Mouse (Mus musculus) cerebellum, adult 2 months (tissue): ENCODE data around the gene Acbd4. TPM values are rescaled to one million over a fixed set of nuclear protein-coding genes. Genes with fewer than 3 reads are reported as not detected.
A peak's percentile ranks its signal among the peaks of the same experiment; 100 is the strongest.

Source experiments
- DNase-seq, 2 experiments: peaks; one replicate each; pipeline ENCODE4 v3.0.0; 2021
- H3K27ac ChIP-seq: fragments of 200-500 bp; 2 replicates; pipeline ENCODE4 v1.5.1; 2012; ENCODE audit warnings: low read length, control low read depth, inconsistent platforms; ENCODE audit not compliant: insufficient read depth
- H3K27me3 ChIP-seq: fragments of 200-500 bp; 2 replicates; pipeline ENCODE4 v1.6.1; 2012; ENCODE audit warnings: inconsistent platforms, mild to moderate bottlenecking, low read length, moderate library complexity; ENCODE audit not compliant: control insufficient read depth, insufficient read depth
- H3K4me1 ChIP-seq: fragments of 200-500 bp; 2 replicates; pipeline ENCODE4 v1.6.1; 2011; ENCODE audit warnings: low read length; ENCODE audit not compliant: control insufficient read depth, insufficient read depth
- H3K4me3 ChIP-seq: fragments of 200-500 bp; replicated peaks from 2 replicates; pipeline ENCODE3; 2011; ENCODE audit warnings: mild to moderate bottlenecking, low read depth, low read length, control low read depth; ENCODE audit not compliant: insufficient read depth
- CTCF ChIP-seq: fragments of 200-500 bp; IDR thresholded peaks from 2 replicates; pipeline ENCODE4 v1.5.1; 2011; ENCODE audit warnings: low read depth, mild to moderate bottlenecking, control low read depth, low read length, moderate library complexity, borderline replicate concordance; ENCODE audit not compliant: insufficient read depth
- POLR2A ChIP-seq: fragments of 200-500 bp; IDR thresholded peaks from 2 replicates; pipeline ENCODE4 v1.6.1; 2011; ENCODE audit warnings: low read length, control low read depth, borderline replicate concordance; ENCODE audit not compliant: insufficient read depth
- WGBS: fragments of 180-500 bp; shearing (Covaris S2); methylation state at CpG from one replicate; pipeline ENCODE4 v1.1.7; 2018; 5-methylcytosine and 5-hydroxymethylcytosine counted together
- polyA plus RNA-seq: library from polyadenylated mRNA; depleted of rRNA; stranded (reverse); fragments of >200 nt; gene quantifications from 2 replicates; pipeline ENCODE4 v1.2.3, GENCODE M21; 2012

The Acbd4 gene
- polyA plus RNA-seq, 1 experiment, result 61.5 TPM

DNA sequence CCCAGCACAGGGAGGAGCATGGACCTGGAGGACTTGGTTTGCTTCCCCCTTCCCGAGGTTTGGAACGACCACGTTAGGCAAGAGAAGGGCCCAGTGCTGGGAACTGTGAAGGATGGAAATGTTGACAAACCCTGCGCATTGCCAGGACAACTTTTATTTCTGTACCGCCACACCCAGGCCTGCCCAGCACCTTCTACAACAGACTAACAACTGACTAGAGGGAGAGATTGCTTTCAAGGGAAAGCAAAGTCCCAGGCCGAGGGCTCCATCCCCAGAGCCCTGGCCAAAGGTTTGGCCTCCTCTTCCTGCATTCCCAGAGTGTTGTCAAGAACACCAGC is 39.2 kb downstream of the Acbd4 start:
- 49% methylated on average over 6 of the region's 6 CpGs for WGBS
- peaks cover 13% of the 10 kb centered on the region for H3K4me1 ChIP-seq
- H3K27me3 ChIP-seq, result no peaks in the 10 kb centered on the region
- H3K4me3 ChIP-seq, result no peak overlapping the region
- no peak for DNase-seq
- peak overlapping the region; percentile 95 for H3K27ac ChIP-seq
- no peak for TF ChIP-seq POLR2A
- no peak for TF ChIP-seq CTCF

DNA sequence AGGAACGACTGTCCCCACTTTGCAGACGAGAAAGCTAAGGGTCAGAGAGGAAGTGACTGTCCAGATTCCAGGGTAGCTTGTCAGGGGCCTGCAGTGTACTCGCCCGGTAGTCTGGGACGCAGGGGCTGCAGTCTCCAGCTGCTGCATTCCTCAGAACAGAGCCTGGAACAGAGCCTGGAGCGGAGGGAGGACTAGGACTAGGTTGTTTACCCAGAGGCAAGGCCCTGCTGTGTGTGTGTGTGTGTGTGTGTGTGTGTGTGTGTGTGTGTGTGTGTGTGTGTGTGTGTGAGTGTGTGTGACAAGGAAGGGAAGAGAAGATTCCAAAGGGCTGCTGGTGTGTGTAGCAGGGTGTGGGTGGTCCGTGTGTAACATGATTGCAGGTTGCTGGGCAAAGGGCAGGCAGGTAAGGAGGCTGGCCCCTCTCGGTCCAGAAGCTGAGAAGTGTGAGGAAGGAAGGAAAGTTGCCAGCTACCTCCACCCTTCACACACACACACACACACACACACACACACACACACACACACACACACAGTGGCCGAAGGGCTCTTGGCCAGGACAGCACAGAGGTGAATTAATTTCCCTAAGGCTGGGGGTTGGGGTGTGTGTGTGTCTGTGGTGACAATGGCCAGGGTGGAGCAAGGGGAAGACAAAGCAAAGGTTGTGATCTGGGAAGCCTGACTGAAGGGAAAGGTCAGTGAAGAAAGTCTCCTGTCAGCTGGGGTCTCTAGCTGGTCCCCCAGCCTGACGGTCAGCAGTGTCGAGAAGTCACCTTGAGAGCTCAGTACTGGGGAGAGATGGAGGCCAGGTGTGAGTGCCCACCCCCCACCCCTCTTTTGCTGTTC is 39.8 kb downstream of the Acbd4 start:
- 33% methylated on average over 11 of the region's 11 CpGs for WGBS
- TF ChIP-seq CTCF (no peak), POLR2A (no peak)
- Histone ChIP-seq H3K4me3 (peak overlapping the region; percentile 3), H3K4me1 (peaks cover 13% of the 10 kb centered on the region), H3K27ac (peak overlapping the region; percentile 95), H3K27me3 (no peaks in the 10 kb centered on the region)
- DNase-seq, result peak in 1 of 2 experiments; percentile 41

DNA sequence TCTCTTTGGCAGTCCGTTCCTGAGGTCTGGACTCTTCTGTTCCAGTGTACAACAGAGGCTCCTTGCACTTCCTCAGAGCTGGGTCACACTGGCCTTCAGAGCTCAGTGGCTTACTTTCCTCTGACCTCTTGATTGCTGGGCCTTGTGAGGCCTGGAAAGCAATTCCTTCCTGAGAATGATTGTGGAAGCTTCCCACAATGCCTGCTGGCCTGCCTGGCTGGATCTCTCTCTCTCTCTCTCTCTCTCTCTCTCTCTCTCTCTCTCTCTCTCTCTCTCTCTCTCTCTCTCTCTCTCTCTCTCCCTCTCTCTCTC is 40.4 kb downstream of the Acbd4 start:
- Histone ChIP-seq H3K4me3 (peak overlapping the region; percentile 3), H3K4me1 (peaks cover 13% of the 10 kb centered on the region), H3K27me3 (no peaks in the 10 kb centered on the region), H3K27ac (peak overlapping the region; percentile 95)
- 33% methylated on average over 1 of the region's 1 CpGs for WGBS
- TF ChIP-seq POLR2A, result no peak
- TF ChIP-seq CTCF, result no peak
- DNase-seq, result peak in 1 of 2 experiments; percentile 46

DNA sequence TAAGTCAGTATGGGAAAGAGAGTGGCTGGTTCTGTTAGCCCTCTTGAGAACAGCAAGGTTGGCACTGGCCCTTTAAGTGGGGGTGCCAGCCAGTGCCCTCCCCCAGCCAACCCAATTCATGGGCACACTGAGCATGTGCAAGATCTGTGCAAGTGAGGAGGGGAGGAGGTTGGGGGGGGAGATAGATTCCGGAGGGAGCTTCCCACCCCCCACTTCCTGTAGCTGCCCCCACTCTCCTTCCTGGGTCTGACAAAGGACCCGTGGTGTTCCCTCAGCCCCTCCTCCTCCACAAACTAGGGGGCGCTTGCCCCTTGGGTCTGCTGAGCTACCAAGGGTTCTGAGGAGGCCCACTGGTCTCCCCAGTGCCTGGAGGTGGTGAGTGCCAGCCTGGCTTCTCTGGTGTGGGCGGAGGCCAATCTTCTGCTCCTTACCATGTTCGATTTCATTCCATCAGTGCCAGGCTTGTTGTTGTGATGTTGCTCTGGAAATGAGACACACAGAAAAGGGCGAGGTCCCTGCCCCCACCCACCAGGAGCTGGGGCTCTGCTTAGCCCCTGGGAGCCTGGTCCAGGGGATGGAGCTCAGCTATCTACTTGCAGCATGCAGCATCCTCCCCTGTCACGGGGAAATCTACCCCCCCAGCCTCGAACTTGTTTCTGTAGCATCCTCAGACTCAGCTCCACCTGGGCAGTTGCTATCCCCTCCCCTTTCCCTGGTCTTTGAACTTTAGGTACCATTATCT is 41.1 kb downstream of the Acbd4 start:
- 1% methylated on average over 8 of the region's 8 CpGs for WGBS
- Histone ChIP-seq H3K4me3 (peak overlapping the region; percentile 76), H3K27me3 (no peaks in the 10 kb centered on the region), H3K4me1 (peaks cover 13% of the 10 kb centered on the region), H3K27ac (peak overlapping the region; percentile 95)
- TF ChIP-seq CTCF, result 0 out of 2 replicates have a peak, but pooled peaks have one; percentile 0
- TF ChIP-seq POLR2A, result peak; percentile 56; the same call in 1 of the 2 replicates
- DNase-seq, result peak; percentile 87 to 92

DNA sequence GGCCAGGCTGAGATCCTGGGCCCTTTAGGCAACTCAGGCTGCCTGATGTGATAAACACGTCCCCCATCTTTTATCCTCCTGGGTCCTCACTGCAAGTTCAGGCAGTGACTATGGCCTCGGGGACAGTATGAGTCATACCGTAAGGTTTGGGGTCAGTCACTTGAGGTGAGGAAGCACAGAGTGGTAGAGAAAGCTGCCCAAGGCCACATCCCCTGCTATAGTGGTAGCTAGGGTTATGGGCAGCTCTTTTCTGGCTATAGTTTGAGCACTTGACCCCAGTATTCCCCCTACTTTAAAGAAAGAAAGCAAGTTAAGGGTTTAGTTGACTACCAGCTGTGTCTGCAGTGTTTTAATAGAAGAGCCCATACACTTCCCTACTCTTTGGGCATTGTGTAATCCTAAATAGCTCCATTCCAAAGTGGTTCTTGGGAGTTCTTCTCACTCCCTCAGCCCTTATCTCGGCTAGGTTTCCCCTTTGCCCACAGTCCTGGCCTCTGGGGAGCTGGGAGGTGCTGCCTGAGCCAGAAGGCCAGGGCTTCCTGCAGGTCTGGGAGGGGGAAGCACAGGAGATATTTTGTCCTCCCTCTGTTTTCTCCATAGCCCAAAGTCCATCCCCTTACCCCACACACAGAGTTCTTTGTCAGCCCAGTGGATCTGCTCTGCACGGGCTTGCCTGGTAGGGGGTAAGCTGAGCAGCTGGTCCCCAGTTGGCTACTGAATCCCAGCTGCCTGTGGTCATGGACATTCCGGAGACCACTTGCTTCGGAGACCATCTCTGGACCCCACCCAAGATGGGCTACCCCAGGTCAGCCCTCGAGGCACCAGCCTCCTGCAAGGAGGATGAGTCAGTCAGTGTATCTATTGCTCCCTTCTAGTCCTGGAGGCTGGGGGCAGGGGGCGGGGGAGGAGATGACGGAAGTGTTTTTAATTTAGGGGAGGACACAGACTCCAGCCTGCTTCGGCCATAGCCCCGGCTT is 43.1 kb downstream of the Acbd4 start:
- DNase-seq, result no peak
- H3K4me3 ChIP-seq, result no peak overlapping the region
- no peak overlapping the region for H3K27ac ChIP-seq
- WGBS, result 43% methylated on average over 12 of the region's 12 CpGs
- H3K4me1 ChIP-seq, result peaks cover 13% of the 10 kb centered on the region
- no peaks in the 10 kb centered on the region for H3K27me3 ChIP-seq
- TF ChIP-seq CTCF (no peak), POLR2A (no peak)

DNA sequence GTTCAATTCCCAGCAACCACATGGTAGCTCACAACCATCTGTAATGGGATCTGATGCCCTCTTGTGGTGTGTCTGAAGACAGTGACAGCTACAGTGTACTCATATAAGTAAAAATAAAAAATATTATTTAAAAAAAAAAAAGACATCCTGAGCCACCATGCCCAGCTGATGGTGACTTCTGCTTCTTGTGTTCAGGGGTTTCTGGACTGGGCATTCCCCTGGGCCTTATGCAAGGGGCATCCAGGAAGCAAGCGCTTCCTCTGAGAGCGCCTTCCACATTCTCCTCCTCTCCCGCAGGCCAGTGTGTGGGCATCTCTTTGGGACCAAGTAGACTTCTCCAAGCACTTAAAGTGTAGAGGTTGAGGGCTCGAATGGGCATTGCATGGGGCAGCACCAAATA is 44.9 kb downstream of the Acbd4 start:
- 90% methylated on average over 4 of the region's 4 CpGs for WGBS

DNA sequence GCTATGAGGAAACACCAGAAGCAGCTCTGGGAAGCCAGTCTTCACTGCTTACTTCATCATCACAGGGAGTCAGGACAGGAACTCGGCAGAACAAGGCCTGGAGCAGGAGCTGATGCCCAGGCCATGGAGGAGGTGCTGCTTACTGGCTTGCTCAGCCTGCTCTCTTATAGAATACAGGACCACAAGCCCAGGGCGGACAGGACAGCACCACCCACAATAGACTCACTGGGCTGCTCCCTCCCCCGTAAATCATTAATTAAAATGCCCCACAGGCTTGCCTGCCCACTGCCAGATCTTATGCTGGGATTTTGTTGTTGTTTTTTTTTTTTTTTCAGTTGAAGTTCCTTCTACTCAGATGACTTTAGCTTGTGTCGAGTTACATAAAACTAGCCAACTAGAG is 46.3 kb downstream of the Acbd4 start:
- no peak overlapping the region for H3K4me3 ChIP-seq
- no peak for DNase-seq
- 63% methylated on average over 4 of the region's 4 CpGs for WGBS

More for the DNA sequence above, 44.9 kb downstream of the Acbd4 start:
- Histone ChIP-seq H3K4me3 (no peak overlapping the region), H3K27me3 (no peaks in the 10 kb centered on the region), H3K27ac (no peak overlapping the region), H3K4me1 (peaks cover 9% of the 10 kb centered on the region)
- DNase-seq, result no peak
- TF ChIP-seq CTCF (no peak), POLR2A (no peak)

More for the DNA sequence above, 46.3 kb downstream of the Acbd4 start:
- no peak for TF ChIP-seq POLR2A
- no peak for TF ChIP-seq CTCF
- H3K27ac ChIP-seq, result no peak overlapping the region
- peaks cover 4% of the 10 kb centered on the region; the same call in 1 of the 2 replicates for H3K4me1 ChIP-seq
- no peaks in the 10 kb centered on the region for H3K27me3 ChIP-seq
